ENCODE assay signal across 7 mouse cellular contexts in genomic region chrX:94796845-94797244, GRCm38 (mm10).
DNase-seq lines count a peak whose midpoint lies in the region; ATAC-seq and TF ChIP-seq lines count a peak whose summit lies in the region.
"Not testable (repeated sequence)": the region's sequence is repeated elsewhere in the genome, so short reads cannot be mapped to it uniquely, and the experiment has no call there.

No protein-coding gene starts in this region.

- not testable (repeated sequence) for H3K9me3 ChIP-seq in hindbrain, embryonic 12.5 days (replicated peaks); intestine, postnatal 0 days (ENCODE audit: control insufficient read depth); liver, embryonic 15.5 days (replicated peaks); midbrain, embryonic 11.5 days (ENCODE audit: control insufficient read depth, low read length); neural tube, embryonic 13.5 days

- TF ChIP-seq CTCF in intestine, postnatal 0 days (IDR thresholded peaks at IDR 0.05; ENCODE audit: low read depth), result not testable (repeated sequence)

- H3K9ac ChIP-seq in hindbrain, embryonic 12.5 days; intestine, postnatal 0 days (ENCODE audit: low read depth, low read length); liver, embryonic 15.5 days; midbrain, embryonic 11.5 days (ENCODE audit: low read length); neural tube, embryonic 13.5 days: not testable (repeated sequence)

- not testable (repeated sequence) for H3K36me3 ChIP-seq in hindbrain, embryonic 12.5 days; intestine, postnatal 0 days (ENCODE audit: control insufficient read depth, insufficient read depth); liver, embryonic 15.5 days (replicated peaks); midbrain, embryonic 11.5 days (ENCODE audit: control insufficient read depth, insufficient read depth, low read length); neural tube, embryonic 13.5 days

- not testable (repeated sequence) for DNase-seq in midbrain, embryonic 11.5 days (ENCODE audit: low spot score, missing footprints)

- H3K27ac ChIP-seq in hindbrain, embryonic 12.5 days; intestine, postnatal 0 days (ENCODE audit: low read depth, low read length); liver, embryonic 15.5 days (replicated peaks); midbrain, embryonic 11.5 days (ENCODE audit: low read depth, low read length); neural tube, embryonic 13.5 days (replicated peaks): not testable (repeated sequence)

- WGBS in hindbrain, embryonic 12.5 days, result no CpG with 5 or more reads among the region's 37 CpGs
- no CpG with 5 or more reads among the region's 37 CpGs for WGBS in intestine, postnatal 0 days
- WGBS in liver, embryonic 15.5 days (ENCODE audit: insufficient replicate concordance), result no CpG with 5 or more reads among the region's 37 CpGs
- WGBS in midbrain, embryonic 11.5 days, result no CpG with 5 or more reads among the region's 37 CpGs
- WGBS in neural tube, embryonic 13.5 days, result no CpG with 5 or more reads among the region's 37 CpGs

- peak; percentile 46; the same call in 1 of the 2 replicates for ATAC-seq in erythroblast, adult 5-6 weeks (replicated peaks; ENCODE audit: low FRiP score, poor library complexity, severe bottlenecking)
- peak; percentile 48 for ATAC-seq in frontal cortex, adult (ENCODE audit: low TSS enrichment)
- ATAC-seq in hindbrain, embryonic 12.5 days (ENCODE audit: low FRiP score), result peak; percentile 49
- peak; percentile 67 for ATAC-seq in intestine, postnatal 0 days
- ATAC-seq in liver, embryonic 15.5 days (ENCODE audit: insufficient read depth), result peak; percentile 34; the same call in 1 of the 2 replicates
- ATAC-seq in midbrain, embryonic 11.5 days (ENCODE audit: low FRiP score), result peak; percentile 57
- peak; percentile 32; the same call in 1 of the 2 replicates for ATAC-seq in neural tube, embryonic 13.5 days (ENCODE audit: low read depth)

- H3K4me3 ChIP-seq in hindbrain, embryonic 12.5 days; intestine, postnatal 0 days (ENCODE audit: low read depth, low read length); liver, embryonic 15.5 days (replicated peaks); midbrain, embryonic 11.5 days (ENCODE audit: low read depth, low read length); neural tube, embryonic 13.5 days: not testable (repeated sequence)

- H3K4me2 ChIP-seq in hindbrain, embryonic 12.5 days (replicated peaks); intestine, postnatal 0 days (replicated peaks; ENCODE audit: low read depth); liver, embryonic 15.5 days; midbrain, embryonic 11.5 days; neural tube, embryonic 13.5 days: not testable (repeated sequence)

- not testable (repeated sequence) for H3K27me3 ChIP-seq in hindbrain, embryonic 12.5 days; intestine, postnatal 0 days (replicated peaks; ENCODE audit: control insufficient read depth, insufficient read depth, low read length); liver, embryonic 15.5 days; midbrain, embryonic 11.5 days (ENCODE audit: control insufficient read depth, insufficient read depth, low read length); neural tube, embryonic 13.5 days

- not testable (repeated sequence) for H3K4me1 ChIP-seq in hindbrain, embryonic 12.5 days; intestine, postnatal 0 days (replicated peaks; ENCODE audit: control insufficient read depth, insufficient read depth, low read length); liver, embryonic 15.5 days (replicated peaks); midbrain, embryonic 11.5 days (ENCODE audit: control insufficient read depth, insufficient read depth, low read length); neural tube, embryonic 13.5 days (replicated peaks)
